Mouse (Mus musculus): ENCODE measurements at regions not wholly inside any gene's neighbourhood (a gene's known extent, or its start where the extent isn't known, plus 50 kb on each side); places are given as distances from the start of the nearest gene placed in this dataset.

- no peak for TF ChIP-seq POLR2A (IDR thresholded peaks at IDR 0.05; ENCODE audit: insufficient read depth, low read depth, low read length)
- no peak for TF ChIP-seq CTCF (IDR thresholded peaks at IDR 0.05; ENCODE audit: insufficient read depth, low read depth, low read length)
Observed at GRCm38 (mm10) chr6:99796390-99796789, 70.2 kb upstream of the Prok2 start.

Data from olfactory bulb, adult 2 months (tissue).